Mouse (Mus musculus): ENCODE data around the gene Ube2q2. TPM values are rescaled to one million over a fixed set of nuclear protein-coding genes. Genes with fewer than 3 reads are reported as not detected.
A peak's percentile ranks its signal among the peaks of the same experiment; 100 is the strongest.
"Not testable (repeated sequence)": the region's sequence is repeated elsewhere in the genome, so short reads cannot be mapped to it uniquely, and the experiment has no call there.

Ube2q2 gene
- total RNA-seq, 2 experiments from 2014 or later: 67.7 to 72.5 TPM

GRCm38 (mm10) chr9:55246440-55246839 lies 97.8 kb downstream of the Ube2q2 start:
- no peak overlapping the region for H3K27ac ChIP-seq
- no peak for TF ChIP-seq CTCF (IDR thresholded peaks at IDR 0.05)
- DNase-seq (ENCODE audit: extremely low spot score in 1 of 2, low spot score in 2 of 2): no peak
- H3K4me3 ChIP-seq: no peak overlapping the region
- intact Hi-C loops (cut with DNase I): no loop called here

GRCm38 (mm10) chr9:55246918-55247317 lies 98.3 kb downstream of the Ube2q2 start:
- no peak for TF ChIP-seq CTCF (IDR thresholded peaks at IDR 0.05)
- DNase-seq (ENCODE audit: extremely low spot score in 1 of 2, low spot score in 2 of 2): no peak
- H3K27ac ChIP-seq: no peak overlapping the region
- intact Hi-C loops (cut with DNase I): no loop called here
- H3K4me3 ChIP-seq: no peak overlapping the region

GRCm38 (mm10) chr9:55248465-55248864 lies 99.8 kb downstream of the Ube2q2 start:
- no peak for DNase-seq (ENCODE audit: extremely low spot score in 1 of 2, low spot score in 2 of 2)
- no peak for TF ChIP-seq CTCF (IDR thresholded peaks at IDR 0.05)
- Histone ChIP-seq H3K4me3 (no peak overlapping the region), H3K27ac (no peak overlapping the region)
- intact Hi-C loops (cut with DNase I): no loop called here

- Histone ChIP-seq H3K27ac (no peak overlapping the region), H3K4me3 (no peak overlapping the region)
- DNase-seq (ENCODE audit: extremely low spot score in 1 of 2, low spot score in 2 of 2): no peak
- intact Hi-C loops (cut with DNase I): no loop called here
- no peak for TF ChIP-seq CTCF (IDR thresholded peaks at IDR 0.05)
Measured at GRCm38 (mm10) chr9:55250595-55251247, 102.1 kb downstream of the Ube2q2 start.

DNA sequence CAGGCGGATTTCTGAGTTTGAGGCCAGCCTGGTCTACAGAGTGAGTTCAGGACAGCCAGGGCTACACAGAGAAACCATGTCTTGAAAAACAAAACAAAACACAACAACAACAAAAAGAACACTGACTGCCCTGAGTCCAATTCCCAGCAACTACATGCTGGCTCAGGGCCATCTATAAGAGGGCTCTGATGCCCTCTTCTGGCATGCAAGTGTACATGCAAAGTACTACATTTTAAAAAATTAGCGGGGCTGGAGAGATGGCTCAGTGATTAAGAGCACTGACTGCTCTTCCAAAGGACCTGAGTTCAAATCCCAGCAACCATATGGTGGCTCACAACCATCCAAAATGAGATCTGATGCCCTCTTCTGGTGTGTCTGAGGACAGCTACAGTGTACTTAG lies 103.4 kb downstream of the Ube2q2 start:
- DNase-seq (ENCODE audit: extremely low spot score in 1 of 2, low spot score in 2 of 2); H3K27ac ChIP-seq; intact Hi-C loops (cut with DNase I); H3K4me3 ChIP-seq: not testable (repeated sequence)
- peak; percentile 30 for TF ChIP-seq CTCF (IDR thresholded peaks at IDR 0.05)

DNA sequence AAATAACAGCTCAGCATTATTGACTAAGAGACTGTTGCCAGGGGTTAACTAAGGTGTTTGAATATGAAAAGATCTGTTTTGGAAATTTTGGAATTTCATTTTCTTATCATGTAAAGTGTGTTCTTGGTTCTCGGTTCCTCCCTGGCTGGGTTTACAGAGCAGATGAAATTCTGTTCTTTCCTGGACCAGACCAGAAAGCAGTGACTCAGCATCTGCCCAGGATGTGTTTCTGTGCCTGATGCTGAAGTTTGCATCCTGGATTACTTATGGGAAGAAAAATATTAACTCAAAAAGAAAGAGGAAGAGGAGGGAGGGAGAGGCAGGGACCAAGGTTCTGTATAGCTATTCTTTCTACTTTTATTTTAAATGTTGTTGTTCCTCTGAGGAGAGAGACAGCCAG lies 105.2 kb downstream of the Ube2q2 start:
- TF ChIP-seq CTCF (IDR thresholded peaks at IDR 0.05): no peak
- no peak for DNase-seq (ENCODE audit: extremely low spot score in 1 of 2, low spot score in 2 of 2)
- intact Hi-C loops (cut with DNase I): no loop called here
- no peak overlapping the region for H3K4me3 ChIP-seq
- no peak overlapping the region for H3K27ac ChIP-seq

- Histone ChIP-seq H3K4me3 (no peak overlapping the region), H3K27ac (no peak overlapping the region)
- intact Hi-C loops (cut with DNase I): no loop called here
- no peak for DNase-seq (ENCODE audit: extremely low spot score in 1 of 2, low spot score in 2 of 2)
- no peak for TF ChIP-seq CTCF (IDR thresholded peaks at IDR 0.05)
Measured at GRCm38 (mm10) chr9:55255056-55255455, 106.4 kb downstream of the Ube2q2 start.

DNA sequence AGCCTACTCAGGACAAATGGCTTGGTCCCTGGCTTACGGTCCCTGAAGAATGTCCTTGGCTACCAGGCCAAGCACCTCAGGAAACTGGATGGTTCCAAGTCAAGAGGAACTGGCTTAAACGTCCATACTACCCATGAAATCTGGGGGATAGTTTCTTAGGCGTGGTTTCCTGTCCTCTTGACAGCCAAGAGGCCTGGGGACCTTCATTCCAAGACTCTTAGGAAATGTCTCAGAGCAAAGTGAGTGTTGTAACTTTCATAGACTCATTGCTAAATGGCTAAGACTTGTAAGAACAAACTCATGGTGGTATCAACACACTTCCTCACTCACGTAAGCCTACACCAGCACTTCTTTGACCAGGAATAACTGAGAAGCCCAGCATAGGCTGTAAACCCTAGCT lies 107.0 kb downstream of the Ube2q2 start:
- no peak overlapping the region for H3K4me3 ChIP-seq
- no peak overlapping the region for H3K27ac ChIP-seq
- DNase-seq (ENCODE audit: extremely low spot score in 1 of 2, low spot score in 2 of 2): no peak
- TF ChIP-seq CTCF (IDR thresholded peaks at IDR 0.05): no peak
- intact Hi-C loops (cut with DNase I): no loop called here

DNA sequence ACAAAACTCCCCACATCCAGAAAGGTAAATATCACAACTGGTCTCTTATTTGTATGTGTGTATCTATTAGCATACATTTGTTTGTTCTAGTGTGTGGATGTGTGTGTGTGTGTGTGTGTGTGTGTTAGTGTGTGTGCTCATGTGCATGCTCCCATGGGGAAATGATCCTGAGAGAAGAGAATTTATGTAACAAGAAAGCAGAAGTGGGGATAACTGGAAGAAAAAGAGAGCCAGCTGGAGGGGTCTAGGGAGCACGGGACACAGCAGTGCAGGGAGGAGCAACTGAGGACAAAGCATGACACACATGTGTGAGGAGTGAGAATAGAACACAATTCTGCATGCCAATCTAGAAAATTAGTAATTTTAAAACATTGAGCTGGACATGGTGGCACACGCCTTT lies 108.5 kb downstream of the Ube2q2 start:
- no peak for TF ChIP-seq CTCF (IDR thresholded peaks at IDR 0.05)
- H3K4me3 ChIP-seq: no peak overlapping the region
- intact Hi-C loops (cut with DNase I): no loop called here

More for the DNA sequence above, 108.5 kb downstream of the Ube2q2 start:
- no peak overlapping the region for H3K27ac ChIP-seq
- no peak for DNase-seq (ENCODE audit: extremely low spot score in 1 of 2, low spot score in 2 of 2)

Other genes with a start within 250 kb of the Ube2q2 start
- 1 to 10 TPM; 2.2 TPM for gene Hykk, start 231.6 kb upstream of the Ube2q2 start, total RNA-seq (2021)
- 100 to 1,000 TPM; 109 to 116 TPM for gene Psma4, start 198.1 kb upstream of the Ube2q2 start, total RNA-seq (2021)
- not detected for gene AY074887, start 197.9 kb upstream of the Ube2q2 start, total RNA-seq (2021)
- 1 to 10 TPM; 2.2 to 3.8 TPM for gene Chrna5, start 168.0 kb upstream of the Ube2q2 start, total RNA-seq (2021)
- under 1 TPM; 0.61 to 0.95 TPM for gene Chrna3, start 122.3 kb upstream of the Ube2q2 start, total RNA-seq (2021)
- gene Chrnb4, start 100.1 kb upstream of the Ube2q2 start, total RNA-seq (2021): not detected
- gene Fbxo22, start 60.1 kb downstream of the Ube2q2 start, total RNA-seq (2021): 10 to 100 TPM; 40.2 to 46.5 TPM
- 1 to 10 TPM; 1.2 to 1.4 TPM for gene Nrg4, start 178.0 kb downstream of the Ube2q2 start, total RNA-seq (2021)
- gene Tmem266, start 178.1 kb downstream of the Ube2q2 start, total RNA-seq (2021): 1 to 10 TPM; 7.6 to 8.1 TPM